Mouse (Mus musculus) activated CD4-positive, CD25-positive, alpha-beta regulatory T cell, adult 4 months (primary cell): ENCODE measurements around the gene Scarf1. TPM values are rescaled to one million over a fixed set of nuclear protein-coding genes. Genes with fewer than 3 reads are reported as not detected.

Experiments used
- ATAC-seq: one replicate; pipeline ENCODE4 v1.8.0; 2017
- polyA plus RNA-seq, 2 experiments: library from polyadenylated mRNA; unstranded; fragments of 100-300 nt; shearing (Covaris generic); gene quantifications; one replicate each; pipeline ENCODE4 v1.2.1; 2017

The Scarf1 gene
- polyA plus RNA-seq = under 1 TPM; 0.42 to 0.47 TPM

- ATAC-seq = no peak
Observed at GRCm38 (mm10) chr11:75513336-75513735, at the start of gene Scarf1. Gene Scarf1, plus strand, starts transcription at chr11:75513540.

- ATAC-seq = no peak
Observed at GRCm38 (mm10) chr11:75463624-75464023, 49.7 kb upstream of the Scarf1 start.

GRCm38 (mm10) chr11:75464417-75464816, 48.9 kb upstream of the Scarf1 start:
- ATAC-seq = no peak

GRCm38 (mm10) chr11:75465051-75465450, 48.3 kb upstream of the Scarf1 start:
- no peak for ATAC-seq

- ATAC-seq = no peak
Observed at GRCm38 (mm10) chr11:75466731-75467505, 46.4 kb upstream of the Scarf1 start.

- ATAC-seq = no peak
Observed at GRCm38 (mm10) chr11:75467512-75468215, 45.7 kb upstream of the Scarf1 start.

- ATAC-seq = no peak
Observed at GRCm38 (mm10) chr11:75468410-75468809, 44.9 kb upstream of the Scarf1 start.

- ATAC-seq = no peak
Observed at GRCm38 (mm10) chr11:75469261-75469660, 44.1 kb upstream of the Scarf1 start.

GRCm38 (mm10) chr11:75470675-75471074, 42.7 kb upstream of the Scarf1 start:
- ATAC-seq = no peak

GRCm38 (mm10) chr11:75472469-75473081, 40.8 kb upstream of the Scarf1 start:
- ATAC-seq = peak; percentile 84

- ATAC-seq = no peak
Observed at GRCm38 (mm10) chr11:75473376-75473775, 40.0 kb upstream of the Scarf1 start.

- ATAC-seq = no peak
Observed at GRCm38 (mm10) chr11:75486192-75486591, 27.1 kb upstream of the Scarf1 start.

- ATAC-seq = peak; percentile 100
Observed at GRCm38 (mm10) chr11:75486601-75487285, 26.6 kb upstream of the Scarf1 start, which contains the start of gene Prpf8. Gene Prpf8, plus strand, starts transcription at chr11:75486816.

- ATAC-seq = no peak
Observed at GRCm38 (mm10) chr11:75487496-75487895, 25.8 kb upstream of the Scarf1 start.

GRCm38 (mm10) chr11:75494296-75495049, 18.9 kb upstream of the Scarf1 start:
- no peak for ATAC-seq

- no peak for ATAC-seq
Observed at GRCm38 (mm10) chr11:75498126-75498525, 15.2 kb upstream of the Scarf1 start.

- ATAC-seq = no peak
Observed at GRCm38 (mm10) chr11:75508162-75508561, 5.2 kb upstream of the Scarf1 start.

- no peak for ATAC-seq
Observed at GRCm38 (mm10) chr11:75508904-75509303, 4.4 kb upstream of the Scarf1 start.

- no peak for ATAC-seq
Observed at GRCm38 (mm10) chr11:75509741-75510626, 3.4 kb upstream of the Scarf1 start, which contains the start of gene Rilp. Gene Rilp, plus strand, starts transcription at chr11:75510094.

- ATAC-seq = peak; percentile 85
Observed at GRCm38 (mm10) chr11:75510627-75510993, 2.7 kb upstream of the Scarf1 start.

GRCm38 (mm10) chr11:75511213-75511612, 2.1 kb upstream of the Scarf1 start:
- ATAC-seq = no peak
